Mouse (Mus musculus) right cerebral cortex, postnatal 25 days (tissue): ENCODE measurements around the gene Ccdc134.

ENCODE experiments used
- DNase-seq: peaks from one replicate; pipeline ENCODE4 v3.0.0; 2022

Gene Ccdc134

DNA sequence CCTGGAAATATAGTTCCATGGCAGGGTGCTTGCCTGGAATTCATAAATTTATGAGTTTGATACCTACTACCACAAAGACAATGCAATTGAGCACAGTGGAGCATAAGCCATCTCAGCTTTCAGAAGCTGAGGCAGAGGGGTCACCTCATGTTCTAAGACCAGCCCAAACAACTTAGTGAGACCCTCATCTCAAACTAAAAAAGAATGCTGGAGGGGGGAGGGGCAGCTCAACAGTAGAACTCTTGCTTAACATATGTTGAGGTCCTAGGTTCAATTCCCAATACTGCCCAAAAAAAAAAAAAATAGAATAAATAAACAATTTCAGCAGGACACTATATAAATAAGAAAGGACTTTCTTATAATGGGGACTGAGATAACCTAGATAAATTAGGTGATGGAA is 22.3 kb downstream of the Ccdc134 start:
- no peak for DNase-seq

DNA sequence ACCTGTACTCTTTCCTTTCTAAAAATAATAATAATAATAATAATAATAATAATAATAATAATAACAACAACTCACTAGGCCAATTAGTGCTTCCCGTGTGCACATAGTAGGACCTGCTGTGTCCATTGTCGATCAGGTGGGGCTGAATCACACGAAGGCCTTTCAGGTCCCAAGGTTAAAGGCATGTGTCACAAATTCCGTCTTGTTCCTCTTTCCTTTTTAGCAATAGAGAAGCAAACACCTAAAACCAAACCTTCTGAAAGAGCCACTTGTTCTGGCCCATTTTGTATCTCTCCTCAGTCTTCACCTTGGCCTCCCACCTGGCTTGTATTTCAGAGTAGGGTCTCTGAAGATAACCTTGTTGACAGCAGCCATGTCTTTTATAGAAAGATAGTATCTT is 23.5 kb downstream of the Ccdc134 start:
- DNase-seq, result no peak

DNA sequence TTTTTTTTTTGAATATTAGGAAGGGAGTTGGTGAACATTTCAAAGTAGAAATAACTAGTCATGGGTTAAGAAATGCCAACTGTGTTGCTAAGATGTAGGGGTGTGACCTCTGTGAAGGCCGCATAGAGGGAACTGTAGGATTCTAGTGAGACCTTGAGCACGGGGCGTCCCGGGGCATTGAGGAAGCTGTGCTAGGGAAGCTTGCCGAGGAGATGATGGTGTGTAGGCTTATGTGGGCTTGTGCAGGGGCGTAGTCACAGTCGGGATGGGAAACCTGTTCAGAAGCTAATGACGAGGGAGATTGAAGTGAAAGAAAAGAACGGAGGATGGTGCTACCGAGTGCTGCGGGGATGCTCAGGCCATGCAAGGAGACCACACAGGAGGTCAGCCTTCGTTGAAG is 24.3 kb downstream of the Ccdc134 start:
- DNase-seq, result no peak

DNA sequence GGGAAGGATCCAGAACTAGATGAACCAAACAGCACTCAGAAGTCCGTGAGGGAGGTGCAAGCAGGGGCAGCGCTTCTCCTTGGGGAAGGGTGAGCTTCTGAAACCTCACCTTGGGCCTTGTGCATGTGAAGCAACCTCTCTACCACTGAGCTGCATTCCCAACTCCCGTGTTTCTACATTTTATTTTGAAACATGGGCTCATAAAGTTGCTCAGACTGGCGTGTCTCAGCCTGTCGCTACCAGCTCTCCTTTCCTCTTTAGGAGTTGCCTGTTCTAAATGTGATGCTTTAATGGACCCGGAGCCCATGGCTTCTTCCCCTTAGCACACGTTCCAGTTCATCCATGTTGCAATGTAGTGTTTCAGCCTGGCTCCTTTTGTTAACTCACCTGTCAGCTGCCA is 24.7 kb downstream of the Ccdc134 start:
- DNase-seq, result no peak

DNA sequence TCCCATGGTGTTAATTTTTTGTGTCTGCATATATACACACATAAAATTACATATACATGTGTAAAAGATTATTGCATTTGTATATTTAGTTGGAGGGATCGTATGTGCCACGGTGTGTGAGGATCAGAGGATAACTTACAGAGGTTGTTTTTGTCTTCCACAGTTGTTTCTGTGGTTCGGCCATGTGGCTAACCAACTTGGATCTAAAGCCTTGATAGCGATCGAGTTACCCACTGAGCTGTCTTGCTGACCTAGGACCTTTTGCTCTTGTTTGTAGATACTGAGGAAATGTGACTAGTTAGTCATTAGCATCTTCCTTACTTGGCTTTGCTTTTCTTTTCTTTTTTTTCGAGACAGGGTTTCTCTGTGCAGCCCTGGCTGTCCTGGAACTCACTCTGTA is 28.6 kb downstream of the Ccdc134 start:
- DNase-seq, result no peak

DNA sequence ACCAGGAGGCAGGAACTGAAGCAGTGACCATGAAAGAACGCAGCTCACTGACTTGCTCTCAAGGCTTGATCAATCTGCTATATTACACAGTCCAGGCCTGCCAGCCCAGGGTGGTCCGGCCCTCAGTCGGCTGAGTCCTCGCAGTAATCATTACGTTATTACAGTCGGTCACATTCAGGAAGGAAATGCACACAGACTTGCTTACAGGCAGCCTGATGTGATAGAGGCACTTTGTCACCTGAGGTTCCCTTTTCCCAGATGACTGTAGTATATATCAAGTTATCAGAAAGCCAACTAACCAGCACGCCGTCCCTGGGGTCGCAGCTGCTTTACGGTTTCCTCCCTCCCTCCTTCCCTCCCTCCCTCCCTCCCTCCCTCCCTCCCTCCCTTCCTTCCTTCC is 29.2 kb downstream of the Ccdc134 start:
- DNase-seq, result no peak

DNA sequence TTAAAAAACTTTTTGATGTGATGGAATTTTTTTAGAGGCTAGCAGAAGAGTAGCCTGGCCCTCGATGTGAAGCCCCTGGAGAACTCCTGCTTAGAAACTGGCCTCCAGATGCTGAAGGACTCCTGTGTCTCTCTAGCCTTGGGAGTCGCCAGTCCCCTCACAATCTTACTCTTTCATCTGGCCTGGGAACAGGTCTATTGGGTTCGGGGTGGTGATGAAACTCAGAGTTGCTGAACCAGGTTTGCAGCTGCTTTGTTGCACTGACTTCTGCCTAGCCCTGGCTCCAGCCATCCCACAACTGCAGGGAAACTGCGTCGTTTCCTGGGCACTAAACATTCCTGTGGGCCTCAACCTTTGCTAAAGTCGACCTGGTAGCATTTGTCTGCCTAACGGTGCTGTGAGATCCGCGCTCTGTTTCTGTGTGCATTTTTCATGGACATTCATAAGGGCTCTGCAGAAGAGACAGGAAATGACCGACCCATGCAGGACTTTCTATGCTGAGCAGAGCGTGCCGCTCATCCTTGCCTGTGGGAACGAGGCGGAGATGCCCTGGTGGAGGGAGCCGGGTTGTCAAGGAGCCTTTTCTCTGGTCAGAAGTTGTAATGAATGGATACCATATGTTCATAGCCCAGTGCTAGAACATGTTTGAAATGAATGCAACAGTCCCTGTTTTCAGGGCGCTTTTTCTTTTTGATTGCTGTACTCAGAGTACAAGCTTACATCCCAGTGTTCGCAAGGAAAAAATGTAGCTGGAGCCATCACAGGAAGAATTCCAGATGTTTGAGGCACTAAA is 30.7 kb downstream of the Ccdc134 start:
- DNase-seq, result no peak

DNA sequence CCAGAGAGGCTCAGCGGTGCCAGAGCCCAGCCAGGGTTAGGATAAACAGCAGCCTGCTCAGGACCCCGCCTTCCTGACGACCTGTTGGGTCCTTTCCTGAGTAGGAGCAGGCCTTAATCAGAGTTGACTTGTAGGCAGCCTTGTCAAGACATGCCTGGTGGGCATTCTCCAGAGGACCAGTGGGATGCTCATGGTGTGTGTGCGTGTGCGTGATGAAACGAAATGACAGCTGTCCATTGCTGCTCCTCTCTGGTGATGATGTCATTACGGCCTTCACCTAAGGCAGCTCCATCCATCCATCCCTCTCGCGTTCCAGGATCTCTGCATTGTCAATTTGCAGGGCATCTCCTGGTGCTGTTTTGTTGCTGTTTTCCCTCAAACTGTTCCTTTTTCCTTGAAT is 31.7 kb downstream of the Ccdc134 start:
- DNase-seq, result no peak

DNA sequence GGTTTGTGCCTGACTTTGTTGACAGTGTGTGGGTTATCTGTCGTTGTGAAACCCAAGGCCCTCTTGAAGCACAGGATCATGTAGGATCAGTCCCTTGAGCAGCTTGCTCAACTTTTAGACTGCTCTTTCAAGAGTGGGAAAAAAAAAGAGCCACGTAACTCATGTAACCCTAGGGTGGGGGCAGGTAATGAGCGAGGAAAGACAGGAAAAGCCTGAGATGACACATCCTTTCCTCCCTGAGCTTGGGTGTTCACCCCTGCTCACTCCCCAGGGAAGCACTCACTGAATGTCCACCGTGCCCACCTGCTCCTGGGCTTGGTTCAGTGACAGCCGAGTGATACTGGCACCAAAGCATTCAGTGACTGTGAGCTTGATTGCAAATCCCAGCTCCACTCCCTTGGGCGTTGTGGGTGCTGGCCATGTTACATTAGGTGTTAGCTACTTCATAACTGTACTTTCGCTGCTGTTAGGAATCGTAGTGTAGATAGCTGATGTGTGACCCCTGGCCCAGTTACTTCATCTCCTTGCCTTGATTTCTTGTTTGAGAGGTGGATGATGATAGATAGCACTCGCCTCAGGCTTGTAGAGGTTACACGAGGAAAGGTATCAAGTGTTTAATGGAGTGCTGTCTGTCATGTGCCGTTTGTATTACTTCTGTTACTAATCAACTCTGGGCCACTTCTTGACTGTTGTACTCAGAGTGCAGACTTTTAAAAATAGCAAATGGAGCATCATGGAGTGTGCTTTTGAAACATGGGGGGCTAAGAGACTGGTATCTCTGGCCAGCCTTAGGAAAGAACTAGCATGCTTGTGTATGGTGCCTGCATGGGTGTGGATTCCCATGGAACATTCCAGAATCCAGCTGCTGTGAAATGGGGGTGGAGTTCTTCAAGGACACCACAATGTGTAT is 33.3 kb downstream of the Ccdc134 start:
- no peak for DNase-seq

DNA sequence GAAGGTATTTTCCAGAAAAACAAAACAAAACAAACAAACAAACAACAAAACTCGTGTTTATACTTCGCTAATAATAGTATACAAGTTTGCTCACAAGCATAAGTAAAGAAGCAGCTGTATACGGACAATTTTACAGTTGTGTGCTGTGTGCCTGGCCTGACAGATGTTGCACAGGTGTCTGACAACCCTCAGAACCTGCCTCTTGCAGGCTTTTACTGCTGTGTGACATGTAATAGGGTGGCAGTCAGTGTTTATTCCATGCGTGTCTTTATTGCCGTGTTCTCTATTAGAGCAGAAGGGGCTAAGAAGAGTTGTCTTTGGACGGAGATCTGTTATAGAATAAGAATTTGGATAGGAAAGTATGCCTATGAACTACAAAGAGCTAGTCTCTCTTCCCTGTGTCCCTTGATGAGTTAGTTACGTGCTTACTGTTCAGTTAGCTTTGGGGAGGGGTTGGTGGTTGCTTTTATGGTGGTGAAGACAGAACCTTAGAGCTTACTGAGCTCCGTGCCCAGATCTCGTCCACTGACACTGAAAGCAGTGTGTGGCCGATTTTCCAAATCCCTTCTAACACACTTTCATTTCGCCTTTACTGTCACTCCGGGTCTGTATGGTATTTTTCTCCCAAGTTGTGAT is 34.4 kb downstream of the Ccdc134 start:
- no peak for DNase-seq

DNA sequence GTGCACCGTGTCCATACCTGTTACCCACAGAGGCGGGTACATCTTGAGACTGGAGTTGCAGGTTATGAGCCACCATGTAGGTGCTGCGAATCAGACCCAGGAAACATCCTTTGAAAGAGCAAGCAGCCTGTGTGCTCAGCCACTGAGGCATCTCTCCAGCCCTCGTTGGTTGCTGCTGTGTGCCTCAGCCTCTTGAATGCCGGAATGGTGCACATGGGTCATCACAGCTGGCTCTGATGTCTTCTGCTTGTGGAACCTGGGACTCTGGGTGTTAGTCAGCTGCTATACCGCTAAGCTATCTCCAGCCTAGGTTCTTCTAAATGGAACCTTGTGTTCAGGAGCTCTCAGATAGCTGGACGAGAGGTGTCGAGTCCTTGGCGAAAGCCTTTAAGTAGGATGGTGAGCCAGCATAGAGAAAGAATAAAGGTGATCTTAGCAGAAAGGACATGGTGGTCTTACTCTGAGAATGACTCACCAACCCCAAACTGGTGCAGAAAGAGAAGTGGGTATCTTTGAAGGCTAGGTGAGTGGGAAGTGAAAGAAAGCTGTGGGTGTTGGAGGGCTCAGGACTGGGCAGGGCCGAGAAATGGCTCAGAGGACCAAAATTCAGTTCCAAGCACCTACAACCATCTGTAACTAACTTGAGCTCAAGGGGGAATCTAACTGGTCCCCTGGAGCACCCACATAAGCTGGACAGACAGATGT is 35.8 kb downstream of the Ccdc134 start:
- DNase-seq, result no peak

DNA sequence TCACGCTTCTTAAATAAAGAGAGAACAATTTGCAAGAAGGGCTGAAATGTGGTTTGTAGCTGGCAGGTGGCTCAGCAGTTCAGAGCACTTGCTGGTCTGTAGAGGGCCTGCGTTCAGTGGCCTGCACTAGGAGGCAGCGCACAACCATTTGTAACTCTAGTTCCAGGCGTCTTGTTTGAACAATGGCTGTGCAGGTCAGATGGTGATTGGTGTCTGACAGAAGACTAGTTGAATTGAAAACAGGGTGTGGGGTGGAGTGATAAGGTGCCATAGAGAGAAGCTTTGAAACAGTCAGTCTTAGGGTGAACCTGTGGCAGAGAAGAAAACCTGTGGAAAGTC is 36.3 kb downstream of the Ccdc134 start:
- no peak for DNase-seq

DNA sequence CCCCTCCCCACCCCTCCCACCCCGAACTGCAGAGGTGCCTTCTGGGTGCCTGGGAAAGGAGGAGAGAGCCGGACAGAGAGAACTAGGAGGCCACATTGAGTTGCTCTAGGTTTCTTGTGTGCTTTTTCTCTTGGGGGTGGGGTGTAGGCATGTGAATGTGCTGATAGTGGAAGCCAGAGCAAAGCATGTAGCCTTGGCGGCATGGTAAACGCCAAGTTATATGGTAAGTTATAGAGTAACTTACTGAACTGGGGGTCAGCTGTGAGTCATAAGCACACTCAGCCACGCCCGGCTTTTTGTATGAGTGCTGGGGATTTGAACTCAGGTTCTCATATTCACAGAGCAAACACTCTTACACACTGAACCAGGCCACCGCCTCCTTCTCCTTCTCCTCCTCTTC is 36.8 kb downstream of the Ccdc134 start:
- DNase-seq, result no peak

DNA sequence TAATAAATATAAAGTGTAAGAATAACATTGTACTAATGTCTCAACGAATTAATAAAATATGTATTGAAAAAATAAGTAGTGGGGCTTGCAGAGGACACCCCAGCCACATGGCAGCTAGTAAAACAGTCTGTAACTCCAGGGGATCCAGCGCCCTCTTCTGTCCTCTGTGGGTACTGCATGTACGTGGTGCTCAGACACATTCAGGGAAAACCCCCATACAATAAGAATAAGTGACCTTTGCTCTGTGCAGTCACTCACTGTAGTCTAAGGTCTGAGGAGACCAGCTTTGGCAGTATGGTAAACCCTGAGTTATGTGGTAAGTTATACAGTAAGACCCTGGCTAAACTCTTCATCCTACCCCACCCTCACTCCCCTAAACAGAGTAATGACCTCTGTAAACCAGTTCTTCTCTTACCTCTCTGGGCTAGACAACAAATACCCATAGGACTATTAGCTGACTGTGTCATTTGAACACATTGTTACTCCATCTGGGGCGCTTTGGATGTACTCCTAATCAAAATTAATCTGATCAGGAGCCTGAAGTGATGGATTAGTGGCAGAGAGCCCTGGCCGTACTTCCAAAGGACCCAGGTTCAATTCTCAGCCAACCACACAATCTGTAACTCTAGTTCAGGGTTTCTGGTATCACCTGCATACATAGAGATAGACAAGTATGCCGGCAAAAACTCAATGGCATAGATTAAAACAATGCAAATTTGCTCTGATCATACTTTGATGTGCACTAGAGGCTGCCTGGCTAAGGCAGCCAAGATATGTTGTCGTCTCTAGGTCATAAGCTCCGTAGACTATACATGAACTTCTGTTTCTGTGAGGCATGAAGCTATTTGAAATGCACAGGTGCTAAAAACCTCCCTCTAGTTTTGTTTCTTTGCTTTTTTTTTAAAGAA is 37.9 kb downstream of the Ccdc134 start:
- DNase-seq, result peak; percentile 52

DNA sequence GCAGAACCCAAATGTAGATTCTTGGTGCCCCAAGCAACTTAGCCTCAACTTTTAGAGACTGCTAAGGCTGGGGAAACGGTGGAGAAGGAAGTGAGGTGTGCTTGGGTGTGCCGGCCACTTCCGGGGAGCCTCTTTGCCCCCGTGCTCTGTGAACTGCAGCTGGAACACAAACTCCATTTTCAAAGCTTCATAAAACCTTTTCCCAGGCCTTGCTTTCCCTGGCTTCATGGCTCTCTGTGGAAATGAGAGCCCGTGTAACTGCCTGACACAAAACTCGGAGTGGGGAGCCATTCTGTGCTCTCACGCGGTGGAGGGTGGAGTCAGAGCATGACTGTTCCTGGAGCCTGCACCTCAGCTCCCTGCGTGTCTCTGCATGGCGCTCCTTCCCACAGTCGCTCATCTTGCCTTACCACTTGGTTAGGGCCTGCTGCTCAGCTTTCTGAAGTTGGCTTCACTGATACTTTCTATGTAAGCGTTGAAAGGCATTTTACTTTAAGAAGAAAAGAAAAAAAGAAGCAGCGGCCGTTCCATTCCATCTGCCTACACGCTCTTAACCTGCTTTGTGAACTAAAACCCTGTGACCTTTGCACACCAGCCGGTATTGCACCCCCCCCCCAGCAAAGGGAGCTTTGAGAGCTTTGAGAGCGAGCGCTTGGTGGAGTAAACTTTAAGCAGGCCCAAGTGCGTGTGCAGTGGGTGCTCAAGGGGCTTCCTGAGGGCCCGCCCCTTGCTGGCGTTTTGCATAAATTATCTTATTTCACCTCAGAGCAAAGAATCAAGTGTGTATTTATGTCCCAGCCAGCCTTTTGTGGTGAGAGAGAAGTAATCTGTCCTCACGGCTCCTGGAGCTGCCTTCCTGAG is 38.7 kb downstream of the Ccdc134 start:
- DNase-seq, result no peak

DNA sequence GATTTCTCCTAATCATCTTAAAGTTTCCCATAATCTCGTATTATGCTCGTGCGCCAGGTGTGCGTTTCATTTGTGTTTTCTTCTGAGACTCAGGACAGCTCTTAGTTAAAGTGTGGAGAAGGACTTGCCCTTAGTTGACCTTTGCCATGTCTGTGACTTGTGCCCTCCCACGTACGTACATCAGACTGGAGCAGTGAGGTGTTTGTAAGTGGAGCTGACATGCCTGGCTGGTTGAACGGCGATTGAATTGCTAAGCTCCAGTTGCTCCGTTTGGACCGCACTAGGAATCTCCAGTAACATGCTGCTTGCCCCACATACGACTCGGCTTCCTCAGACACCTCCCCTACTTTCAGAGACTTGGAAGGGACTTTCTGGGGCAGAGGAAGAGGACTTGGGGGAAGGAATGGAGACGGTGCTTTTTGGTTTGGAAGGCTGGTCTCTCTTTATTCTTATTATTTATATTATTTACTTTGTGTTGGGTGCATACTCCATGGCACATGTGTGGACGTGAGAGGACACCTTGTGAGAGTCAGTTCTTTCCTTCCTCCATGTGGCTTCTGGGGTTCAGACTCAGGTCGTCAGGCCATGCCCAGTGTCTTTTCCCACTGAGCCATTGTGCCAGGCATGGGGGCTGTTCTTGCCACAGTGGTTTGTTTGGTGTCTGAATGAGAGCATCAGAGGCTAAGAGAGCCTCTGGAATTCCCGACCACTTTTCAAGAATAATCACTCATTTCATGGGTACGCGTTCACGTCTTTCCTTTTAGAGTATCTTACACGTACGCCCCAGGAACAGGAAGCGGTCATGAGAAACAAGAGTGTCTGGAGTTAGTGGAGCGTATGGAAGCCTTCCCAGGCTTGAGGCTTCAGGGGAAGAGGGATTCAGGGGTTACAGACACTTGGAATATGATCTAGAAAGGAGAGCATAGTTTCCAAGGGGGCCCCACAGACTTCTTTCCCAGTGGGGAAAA is 39.8 kb downstream of the Ccdc134 start:
- no peak for DNase-seq

DNA sequence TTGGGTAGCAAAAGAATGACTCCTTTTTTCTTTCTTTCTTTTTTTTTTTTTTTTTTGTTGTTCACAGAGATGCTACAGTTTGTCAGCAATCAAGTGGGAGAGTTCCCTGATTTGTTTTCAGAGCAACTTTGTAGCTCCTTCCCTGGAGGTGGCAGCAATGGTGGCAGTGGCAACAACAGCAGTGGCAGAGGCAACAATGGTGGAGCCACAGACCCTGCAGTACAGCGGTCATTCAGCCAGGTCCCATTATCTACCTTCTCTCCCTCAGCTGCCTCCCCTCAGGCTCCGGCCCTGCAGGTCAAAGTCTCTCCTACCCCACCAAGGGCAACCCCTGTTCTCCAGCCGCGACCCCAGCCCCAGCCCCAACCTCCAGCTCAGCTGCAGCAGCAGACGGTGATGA is 41.9 kb downstream of the Ccdc134 start:
- no peak for DNase-seq

DNA sequence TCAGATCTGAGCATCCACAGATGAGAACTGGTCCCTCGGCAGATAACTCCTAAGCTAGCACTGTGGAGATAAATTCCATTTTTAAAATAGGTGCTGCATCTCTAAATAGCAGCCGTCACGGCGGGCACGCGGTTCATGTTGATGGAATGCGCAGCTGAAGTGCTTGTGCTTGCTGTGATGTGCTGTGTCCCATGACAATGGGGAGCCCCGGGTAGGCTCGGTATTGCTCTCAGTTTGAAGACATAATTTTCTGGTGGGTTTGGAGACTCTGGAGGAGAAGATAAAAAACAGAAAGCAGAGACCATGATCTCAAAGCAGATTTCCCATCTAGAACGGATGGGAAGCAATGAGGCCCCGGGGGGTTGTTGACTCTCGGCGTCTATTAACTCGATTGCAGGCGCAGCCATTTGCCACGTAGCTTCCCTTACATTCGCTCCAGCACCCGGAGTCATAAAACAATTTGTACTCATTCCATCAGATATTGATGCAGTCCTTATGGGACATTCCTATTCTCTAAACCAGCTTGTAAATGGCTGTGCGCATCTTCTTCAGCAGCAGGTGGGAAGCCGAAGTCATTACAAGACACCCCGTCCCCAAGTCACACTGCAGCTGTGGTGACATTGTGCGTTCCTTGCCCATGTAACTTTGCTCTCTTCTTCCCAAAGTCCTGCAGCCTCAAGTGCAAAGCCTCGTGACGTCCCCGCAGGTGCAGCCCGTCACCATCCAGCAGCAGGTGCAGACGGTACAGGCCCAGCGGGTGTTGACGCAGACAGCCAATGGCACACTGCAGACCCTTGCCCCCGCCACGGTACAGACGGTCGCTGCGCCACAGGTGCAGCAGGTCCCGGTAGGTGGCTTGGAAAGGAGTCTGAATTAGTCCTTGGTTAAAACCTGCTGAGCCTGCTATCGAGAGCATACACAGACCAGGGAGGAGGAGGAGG is 43.0 kb downstream of the Ccdc134 start:
- no peak for DNase-seq

DNA sequence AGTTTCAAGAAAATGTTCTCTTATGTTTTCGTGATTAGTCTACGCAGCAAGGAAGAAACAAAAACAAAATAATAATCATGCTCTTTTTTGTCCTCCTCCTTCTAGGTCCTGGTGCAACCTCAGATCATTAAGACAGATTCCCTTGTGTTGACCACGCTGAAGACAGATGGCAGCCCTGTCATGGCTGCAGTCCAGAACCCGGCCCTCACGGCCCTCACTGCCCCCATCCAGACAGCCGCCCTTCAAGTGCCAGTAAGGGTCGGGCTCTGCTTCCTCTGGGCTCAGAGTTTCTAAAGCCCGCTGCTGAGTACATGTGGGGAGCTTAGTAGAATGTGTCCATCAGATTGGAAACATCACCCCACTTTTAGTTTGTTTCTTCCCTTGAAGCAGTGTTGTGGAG is 44.9 kb downstream of the Ccdc134 start:
- DNase-seq, result no peak
